Mouse (Mus musculus): ENCODE measurements around the gene Ank3.

DNA sequence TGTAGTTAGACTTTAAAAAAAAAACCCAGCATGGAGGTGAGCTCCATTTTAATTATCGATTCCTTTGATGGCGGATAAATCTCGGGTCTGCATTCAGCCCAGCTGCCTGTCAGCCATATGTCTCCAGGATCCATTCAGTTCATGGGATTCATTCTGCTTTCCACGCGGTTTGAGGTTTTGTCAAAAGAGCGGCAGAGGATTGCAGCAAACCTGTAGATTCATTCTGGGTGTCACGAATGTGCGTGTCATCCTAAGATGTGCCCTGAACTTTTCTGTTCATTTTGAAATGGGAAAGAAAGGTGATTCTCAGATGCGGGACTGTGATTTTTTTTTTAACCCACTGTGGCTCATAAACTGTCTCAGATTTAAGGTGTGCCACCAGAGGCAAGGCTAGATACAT is 136.1 kb downstream of the Ank3 start:
- TF ChIP-seq CTCF (IDR thresholded peaks at IDR 0.05) (no peak), EP300 (IDR thresholded peaks at IDR 0.05) (no peak)

Data from lung, postnatal 0 days (tissue).